Mouse (Mus musculus) heart, adult 2 months (tissue): ENCODE measurements around the gene Ankrd13c.

Source experiments
- CTCF ChIP-seq: fragments of 200-600 bp; IDR thresholded peaks from 2 replicates; pipeline ENCODE4 v1.8.1; 2022; ENCODE audit warnings: antibody characterized with exemption, mild to moderate bottlenecking, moderate library complexity
- EP300 ChIP-seq: fragments of 200-500 bp; IDR thresholded peaks from 2 replicates; pipeline ENCODE4 v1.6.1; 2011; ENCODE audit warnings: low read depth, low read length, control low read depth; ENCODE audit not compliant: insufficient read depth
- POLR2A ChIP-seq: fragments of 200-500 bp; IDR thresholded peaks from 2 replicates; pipeline ENCODE4 v1.6.1; 2011; ENCODE audit warnings: mild to moderate bottlenecking, low read depth, low read length, control low read depth; ENCODE audit not compliant: insufficient read depth

- no peak for TF ChIP-seq POLR2A
- no peak for TF ChIP-seq CTCF
- TF ChIP-seq EP300, result no peak
Measured at GRCm38 (mm10) chr3:157998742-157999369, 51.8 kb downstream of the Ankrd13c start.
